Mouse (Mus musculus) ES-CJ7 (cell line): ENCODE results near the gene Cachd1.

Source experiments
- DNase-seq: peaks from one replicate; pipeline ENCODE4 v3.0.0; 2011; ENCODE audit warnings: low read depth, low spot score

Cachd1 gene

GRCm38 (mm10) chr4:100865962-100866703, 89.7 kb downstream of the Cachd1 start:
- no peak for DNase-seq

DNA sequence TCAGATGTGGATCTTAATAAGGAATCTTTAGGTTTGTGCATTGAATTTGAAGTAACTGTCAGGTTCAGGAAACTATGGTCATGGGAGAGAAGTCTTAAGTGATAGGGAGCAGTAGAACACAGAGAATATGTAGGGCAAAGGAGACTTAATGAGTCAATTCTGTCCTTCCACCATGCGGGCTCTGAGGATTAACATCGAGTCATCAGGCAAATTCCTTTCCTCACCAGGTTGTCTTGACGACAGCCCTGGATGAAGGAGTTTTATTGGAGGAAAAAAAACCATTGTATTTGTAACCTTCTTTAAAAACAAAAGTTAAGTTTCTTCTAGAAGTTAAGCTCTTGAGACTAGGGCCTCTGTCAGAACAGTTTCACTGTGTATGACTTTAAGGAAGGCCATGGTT, 100.9 kb downstream of the Cachd1 start:
- DNase-seq = no peak

DNA sequence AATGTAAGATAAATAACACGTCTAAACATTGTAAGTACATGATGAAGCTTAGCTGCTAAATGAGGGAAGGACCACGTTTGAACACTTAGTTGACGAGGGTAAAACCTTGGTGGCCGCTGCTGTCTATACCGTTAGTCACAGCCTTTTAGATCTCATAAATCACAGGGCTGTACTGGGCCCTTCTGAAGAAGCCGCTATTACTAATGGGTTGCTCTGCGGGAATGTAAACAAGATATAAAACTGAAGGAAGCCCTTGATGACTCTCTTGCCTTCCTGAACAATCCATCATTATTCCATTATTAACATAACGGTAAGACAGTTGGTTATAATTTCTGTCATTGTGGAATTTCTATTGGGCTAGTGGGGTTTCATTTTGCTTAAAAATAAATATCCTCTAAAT, 102.9 kb downstream of the Cachd1 start:
- DNase-seq = no peak

GRCm38 (mm10) chr4:100880075-100880474, 103.6 kb downstream of the Cachd1 start:
- no peak for DNase-seq

GRCm38 (mm10) chr4:100885793-100886742, 109.6 kb downstream of the Cachd1 start:
- peak; percentile 40 for DNase-seq

GRCm38 (mm10) chr4:100886743-100887416, 110.4 kb downstream of the Cachd1 start:
- no peak for DNase-seq

- no peak for DNase-seq
Observed at GRCm38 (mm10) chr4:100890106-100890970, 113.9 kb downstream of the Cachd1 start.

GRCm38 (mm10) chr4:100893739-100894138, 117.3 kb downstream of the Cachd1 start:
- no peak for DNase-seq

GRCm38 (mm10) chr4:100894142-100894541, 117.7 kb downstream of the Cachd1 start:
- DNase-seq = no peak

DNA sequence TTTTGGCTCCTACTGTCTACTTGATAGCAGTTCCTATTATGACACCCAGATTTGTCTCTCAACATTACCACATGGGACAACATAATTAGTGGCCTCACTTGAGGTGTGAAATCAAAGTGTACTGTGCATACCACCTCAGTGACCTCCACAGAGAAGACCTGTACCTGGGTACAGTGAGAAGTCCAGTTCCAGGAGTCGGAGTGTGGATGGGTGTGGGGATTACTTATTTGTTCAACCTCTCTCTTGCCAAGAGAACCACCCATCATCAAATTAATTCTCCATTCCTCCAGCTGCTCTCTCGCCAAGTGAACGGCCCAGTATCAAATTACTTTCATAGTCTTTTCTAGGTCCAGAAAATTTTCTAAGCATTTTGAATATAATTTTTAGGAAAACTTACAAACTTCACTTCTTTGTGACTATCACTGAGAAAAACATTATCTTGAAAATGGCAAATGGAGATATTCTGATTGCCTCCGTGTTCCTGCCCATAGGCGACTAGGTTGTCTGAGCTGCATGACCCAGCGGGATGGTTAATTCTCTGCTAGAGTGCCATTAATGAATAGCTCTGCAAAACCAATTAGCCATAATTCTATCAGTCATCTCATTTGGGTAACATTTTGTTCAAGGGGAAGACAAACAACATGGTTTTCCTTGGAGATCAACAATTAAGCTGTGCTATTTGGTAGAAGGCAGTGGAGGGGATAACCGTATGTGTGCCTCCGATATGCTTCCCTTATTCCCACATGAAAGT, 120.0 kb downstream of the Cachd1 start:
- no peak for DNase-seq

GRCm38 (mm10) chr4:100897943-100898342, 121.5 kb downstream of the Cachd1 start:
- no peak for DNase-seq

GRCm38 (mm10) chr4:100909694-100910340, 133.3 kb downstream of the Cachd1 start:
- DNase-seq = no peak

DNA sequence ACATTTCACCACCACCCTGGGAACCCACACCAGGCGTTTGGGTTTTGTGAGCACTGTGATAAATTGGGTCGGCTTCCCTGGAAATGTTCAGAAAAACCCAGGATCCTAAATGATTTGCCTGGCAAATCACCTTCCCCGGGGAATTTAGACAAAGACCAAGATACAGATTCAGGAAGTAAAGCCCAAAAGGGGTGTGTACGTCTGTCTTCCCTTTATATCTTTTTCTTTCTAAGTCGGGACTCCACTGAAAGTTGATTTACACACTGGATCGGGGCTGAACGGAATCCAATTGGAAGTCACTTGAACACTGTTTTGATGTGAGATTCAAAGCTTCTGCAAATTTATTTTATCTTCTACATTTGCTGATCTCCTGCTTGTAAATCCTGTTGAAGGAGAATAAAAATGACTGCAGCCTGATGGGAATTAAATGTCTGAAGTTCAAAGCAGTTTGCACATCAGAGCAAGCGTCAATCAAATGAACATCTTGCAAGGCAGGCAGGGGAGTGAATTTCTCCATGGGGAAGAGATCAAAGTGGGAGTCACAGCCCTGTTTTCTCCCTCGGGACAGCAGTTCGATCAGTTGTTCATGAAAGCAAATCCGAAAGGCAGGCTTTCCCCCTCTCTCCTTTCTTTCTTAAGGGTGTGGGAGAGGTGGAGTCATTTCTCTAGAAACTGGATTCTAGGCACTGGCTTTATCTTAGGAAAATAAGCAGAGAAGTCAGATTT, 134.3 kb downstream of the Cachd1 start:
- no peak for DNase-seq

- DNase-seq = no peak
Observed at GRCm38 (mm10) chr4:100911658-100912057, 135.2 kb downstream of the Cachd1 start.

- no peak for DNase-seq
Observed at GRCm38 (mm10) chr4:100913666-100914065, 137.2 kb downstream of the Cachd1 start.

GRCm38 (mm10) chr4:100914532-100914931, 138.1 kb downstream of the Cachd1 start:
- no peak for DNase-seq

- DNase-seq = no peak
Observed at GRCm38 (mm10) chr4:100915093-100915492, 138.6 kb downstream of the Cachd1 start.

DNA sequence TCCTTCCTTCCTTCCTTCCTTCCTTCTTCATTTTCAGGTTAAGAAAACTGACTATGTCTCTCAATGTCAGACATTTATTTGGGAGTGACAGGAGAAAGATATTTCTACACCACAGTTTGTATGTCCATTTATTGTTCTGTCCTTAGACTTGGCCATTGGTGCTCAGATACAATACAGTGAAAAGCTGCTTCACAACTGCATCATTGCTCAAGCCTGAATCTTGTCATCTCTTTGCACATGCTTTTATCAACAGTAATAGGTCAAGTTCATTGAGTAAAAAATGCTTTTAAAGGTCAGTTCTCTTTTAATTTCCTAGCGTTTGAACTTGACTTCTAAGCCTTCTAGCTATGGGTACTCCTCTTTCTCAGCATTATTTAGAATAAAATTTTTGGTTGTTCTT, 141.0 kb downstream of the Cachd1 start:
- DNase-seq = no peak

- DNase-seq = no peak
Observed at GRCm38 (mm10) chr4:100920413-100920812, 143.9 kb downstream of the Cachd1 start.
